Mouse (Mus musculus): Measurements from ENCODE around the gene Zbtb20.
A peak's percentile ranks its signal among the peaks of the same experiment; 100 is the strongest.

The Zbtb20 gene

DNA sequence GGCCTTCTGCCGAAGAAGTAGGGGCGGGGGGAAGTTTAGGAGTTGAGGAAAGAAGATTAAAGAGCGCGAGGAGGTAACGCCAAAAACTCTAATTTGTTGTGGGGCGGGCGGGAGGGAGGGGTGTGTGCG lies at the start of gene Zbtb20:
Gene Zbtb20, plus strand, starts transcription at position 30 of the 129 bp plus-strand sequence.
- no peak for DNase-seq (ENCODE audit: low spot score in 2 of 2)

- DNase-seq (ENCODE audit: low spot score in 2 of 2): no peak
These were observed 39.7 kb upstream of the Zbtb20 start for GRCm38 (mm10) chr16:42835940-42836339.

- no peak for DNase-seq (ENCODE audit: low spot score in 2 of 2)
These were observed 39.1 kb upstream of the Zbtb20 start for GRCm38 (mm10) chr16:42836404-42837120.

DNA sequence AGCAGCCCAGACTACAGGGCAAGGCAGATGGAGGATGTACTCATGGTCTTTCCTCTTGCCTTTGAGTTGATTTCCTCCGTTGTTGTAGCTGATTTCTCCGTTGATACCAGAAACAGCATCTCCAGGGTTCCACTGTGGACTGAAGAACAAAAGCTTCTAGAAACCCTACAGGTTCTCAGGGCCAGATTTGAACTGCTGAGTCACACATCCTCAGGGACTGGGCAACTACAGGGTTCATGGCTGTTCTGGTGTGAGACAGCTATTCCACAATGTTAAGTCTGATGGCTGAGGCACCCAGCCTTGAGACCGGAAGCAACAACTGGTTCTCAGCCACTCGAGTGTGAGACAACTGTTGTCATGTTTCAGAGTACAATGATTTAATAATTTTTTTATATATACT lies 37.5 kb upstream of the Zbtb20 start:
- DNase-seq (ENCODE audit: low spot score in 2 of 2): no peak

- no peak for DNase-seq (ENCODE audit: low spot score in 2 of 2)
These were observed 18.0 kb upstream of the Zbtb20 start for GRCm38 (mm10) chr16:42857564-42858183.

DNA sequence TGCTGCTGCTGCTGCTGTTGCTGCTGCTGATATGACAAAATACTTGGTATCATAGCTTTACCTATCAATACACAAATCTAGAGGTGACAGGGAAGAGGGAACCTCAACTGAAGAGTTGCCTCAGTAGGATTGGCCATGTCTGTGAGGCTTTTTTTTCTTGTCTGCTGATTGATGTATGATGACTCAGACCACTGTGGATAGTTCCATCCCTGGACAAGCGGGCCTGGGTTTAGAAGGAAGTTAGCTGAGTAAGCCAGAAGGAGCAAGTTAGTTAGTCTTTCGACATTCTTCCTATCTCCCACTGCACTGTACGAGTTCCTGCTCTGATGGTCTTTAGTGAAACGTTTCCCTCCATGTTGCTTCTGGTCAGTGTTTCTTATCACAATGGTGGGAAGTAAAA lies 16.4 kb upstream of the Zbtb20 start:
- no peak for DNase-seq (ENCODE audit: low spot score in 2 of 2)

DNA sequence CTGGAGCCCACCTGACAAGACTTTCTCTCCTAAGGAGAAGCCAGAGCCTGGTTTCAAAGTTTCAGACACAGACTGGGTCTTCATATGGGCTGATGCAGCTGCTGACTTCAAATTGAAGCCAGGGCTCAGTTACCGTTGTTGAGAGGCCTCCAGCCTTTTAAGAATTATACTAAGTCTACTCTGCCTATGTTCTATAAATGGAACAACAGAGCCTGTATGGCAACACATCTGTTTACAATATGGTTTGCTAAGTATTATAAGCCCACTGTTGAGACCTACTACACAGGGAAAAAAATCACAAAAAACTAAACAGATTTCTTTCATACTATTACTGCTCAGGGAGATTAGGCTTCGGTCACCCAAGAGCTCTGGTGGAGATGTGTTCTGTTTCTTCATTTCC lies 12.4 kb upstream of the Zbtb20 start:
- DNase-seq (ENCODE audit: low spot score in 2 of 2): no peak

DNA sequence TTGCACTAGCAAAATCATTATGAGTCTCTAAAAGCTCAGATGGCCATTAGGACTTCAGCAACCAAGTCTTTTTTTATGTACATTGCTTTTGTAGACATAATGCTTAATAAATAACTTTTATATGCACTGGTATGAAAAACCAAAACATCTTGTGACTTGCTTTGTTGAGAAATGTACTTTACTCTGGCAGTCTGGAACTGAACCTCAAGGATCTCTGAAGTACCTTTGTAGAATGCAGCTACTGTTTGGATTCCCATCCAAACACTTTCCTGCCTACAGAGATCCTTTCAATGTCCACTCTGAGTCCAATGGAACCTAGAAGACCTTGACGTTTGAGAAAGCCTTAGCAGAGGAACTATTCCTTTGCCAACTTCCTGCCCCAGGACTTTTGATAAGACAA lies 9.6 kb upstream of the Zbtb20 start:
- DNase-seq (ENCODE audit: low spot score in 2 of 2): no peak

DNA sequence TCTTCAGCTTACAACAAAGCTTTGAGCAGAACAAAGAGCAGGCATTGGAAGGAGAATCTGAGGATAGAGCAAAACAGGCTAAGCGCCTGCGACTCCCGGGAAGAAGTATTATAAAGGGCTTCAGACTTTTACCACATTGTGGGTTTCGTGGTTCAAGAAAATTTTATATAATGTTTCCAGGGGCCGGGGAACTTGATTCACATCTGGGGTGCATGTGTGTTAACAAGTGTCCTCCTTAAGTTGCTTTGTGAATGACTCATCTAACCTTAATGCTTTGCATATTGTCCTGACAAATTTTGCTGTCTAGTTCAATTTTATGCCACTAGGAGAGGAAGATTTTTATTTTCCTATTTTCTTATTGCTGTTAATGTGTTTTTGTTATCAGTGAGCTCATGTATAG lies 3.6 kb upstream of the Zbtb20 start:
- DNase-seq (ENCODE audit: low spot score in 2 of 2): no peak

- DNase-seq (ENCODE audit: low spot score in 2 of 2): no peak
These were observed 1.7 kb upstream of the Zbtb20 start for GRCm38 (mm10) chr16:42873942-42874341.

DNA sequence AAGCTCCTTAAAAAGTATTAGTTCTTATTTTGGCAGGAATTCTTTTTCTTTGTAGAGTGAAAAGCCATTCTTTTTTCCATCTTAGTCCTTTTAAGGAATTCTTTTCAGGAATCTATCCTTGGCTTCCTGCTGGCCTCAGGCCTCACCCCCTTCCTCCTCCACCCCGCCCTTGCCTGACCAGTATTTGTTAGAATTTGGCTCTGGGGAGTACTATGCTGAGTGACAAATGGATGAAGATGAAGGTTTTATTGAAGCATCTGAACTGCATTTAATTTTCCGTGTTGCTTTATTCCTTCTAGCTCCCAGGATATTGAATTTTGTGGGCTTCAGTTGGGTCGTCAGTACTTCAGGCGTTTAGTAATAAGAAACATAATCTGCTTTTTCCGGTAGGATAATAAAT lies 1.2 kb upstream of the Zbtb20 start:
- DNase-seq (ENCODE audit: low spot score in 2 of 2): peak in 1 of 2 experiments; percentile 33

GRCm38 (mm10) chr16:42874910-42875851 lies 500 bp upstream of the Zbtb20 start:
- DNase-seq (ENCODE audit: low spot score in 2 of 2): peak; percentile 96 to 97

- peak; percentile 67 to 68 for DNase-seq (ENCODE audit: low spot score in 2 of 2)
These were observed 630 bp downstream of the Zbtb20 start for GRCm38 (mm10) chr16:42876021-42877000.

DNA sequence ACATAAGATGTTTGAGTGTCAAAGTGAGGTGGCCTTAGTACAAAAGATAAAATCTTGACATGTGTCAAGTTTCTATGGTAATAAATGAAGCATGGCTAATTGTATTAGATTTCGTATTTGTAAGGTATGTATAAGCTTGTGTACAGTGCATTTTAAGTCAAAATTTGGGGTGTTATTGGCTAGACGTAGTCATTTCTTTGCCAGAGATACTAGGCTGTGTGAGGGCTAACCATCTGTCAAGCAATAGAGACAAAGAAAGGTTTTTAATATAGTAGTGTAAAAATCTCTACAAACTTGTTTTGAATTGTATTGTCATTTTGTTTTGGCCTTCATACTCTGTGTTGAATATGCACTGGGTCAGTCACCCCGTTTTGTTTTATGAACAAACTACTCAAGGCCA lies 4.4 kb downstream of the Zbtb20 start:
- DNase-seq (ENCODE audit: low spot score in 2 of 2): no peak

DNA sequence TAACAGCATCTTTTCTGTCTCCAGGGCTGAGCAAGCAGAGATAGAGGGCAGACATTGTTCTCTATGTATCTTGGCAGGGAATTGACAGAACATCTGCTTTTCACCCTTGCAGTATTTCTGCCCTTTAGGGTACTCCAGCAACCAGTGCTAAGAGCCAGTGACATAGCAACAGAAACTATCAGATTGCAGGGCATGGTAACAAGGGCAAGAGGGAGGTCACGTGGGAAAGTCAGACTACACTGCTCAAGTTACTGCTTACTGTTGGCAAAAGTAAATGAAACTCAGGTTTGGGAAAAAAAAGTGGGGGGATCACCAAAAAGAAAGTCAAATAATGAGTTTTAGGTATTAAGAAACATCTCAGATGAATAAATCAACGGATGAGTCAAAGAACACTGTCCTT lies 9.9 kb downstream of the Zbtb20 start:
- DNase-seq (ENCODE audit: low spot score in 2 of 2): no peak

DNA sequence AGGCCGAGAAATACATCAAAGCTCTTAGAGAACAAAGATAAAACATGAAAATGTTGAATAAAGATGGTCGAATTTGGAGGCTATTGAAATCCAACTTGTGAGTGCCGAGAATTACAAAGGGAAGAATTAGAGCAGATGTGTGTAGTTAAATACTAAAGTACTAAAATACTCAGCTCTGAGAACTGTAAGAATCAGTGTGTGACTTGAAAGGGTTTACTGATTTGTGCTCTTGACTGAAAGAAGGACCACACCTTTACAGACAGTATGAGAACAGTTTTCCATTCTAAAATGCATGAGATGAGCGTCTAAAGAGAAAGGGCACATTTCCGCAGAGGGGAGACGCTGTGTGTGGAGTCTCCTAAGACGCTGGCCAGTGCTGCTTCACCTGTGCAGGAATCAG lies 10.3 kb downstream of the Zbtb20 start:
- no peak for DNase-seq (ENCODE audit: low spot score in 2 of 2)

DNA sequence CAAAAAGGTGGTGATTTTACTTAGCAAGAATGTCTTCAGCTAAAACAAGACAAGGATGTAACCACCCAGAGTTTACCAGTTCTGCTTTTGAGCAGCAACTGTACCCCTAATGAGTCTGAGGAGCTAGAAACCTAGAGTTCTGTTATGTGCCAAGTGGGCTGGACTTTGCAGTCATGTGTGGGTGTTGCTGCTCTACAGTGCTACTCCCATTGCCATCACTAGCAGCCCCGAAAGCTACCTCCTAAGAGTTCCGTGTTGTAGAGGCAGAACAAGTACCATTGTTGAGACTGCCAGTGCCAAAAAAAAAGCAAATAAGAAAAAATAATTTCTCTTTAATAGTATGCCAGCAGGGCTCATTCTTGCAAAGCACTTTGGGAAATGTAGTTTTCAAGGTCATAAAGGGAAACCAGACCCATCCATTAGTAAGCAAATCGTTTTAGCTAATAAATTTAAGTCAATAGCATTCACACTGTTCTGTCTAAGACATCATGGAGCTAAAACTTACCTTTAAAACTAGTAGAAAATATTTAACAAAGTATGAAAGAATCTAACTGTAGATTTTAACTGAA lies 21.5 kb downstream of the Zbtb20 start:
- DNase-seq (ENCODE audit: low spot score in 2 of 2): peak in 1 of 2 experiments; percentile 18

DNA sequence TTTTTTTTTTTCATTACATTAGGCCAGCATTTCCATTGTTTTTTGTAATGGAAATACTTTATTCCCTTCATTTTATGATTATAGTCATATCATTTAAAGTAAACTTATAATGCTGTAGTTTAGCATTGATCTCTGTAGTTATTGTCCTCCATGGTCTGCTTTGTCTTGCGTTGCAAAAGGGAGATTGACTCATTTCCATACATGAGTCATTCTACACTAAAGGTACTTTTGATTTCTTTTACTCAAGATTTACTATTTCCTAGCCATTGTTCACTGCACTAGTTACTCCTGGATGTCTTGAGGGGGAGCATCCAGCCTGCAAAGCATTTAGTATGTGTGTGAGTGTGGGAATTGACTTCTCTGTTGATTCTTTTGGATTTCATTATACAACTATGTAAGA lies 24.6 kb downstream of the Zbtb20 start:
- DNase-seq (ENCODE audit: low spot score in 2 of 2): no peak

GRCm38 (mm10) chr16:42907283-42907701 lies 31.6 kb downstream of the Zbtb20 start:
- DNase-seq (ENCODE audit: low spot score in 2 of 2): no peak

- no peak for DNase-seq (ENCODE audit: low spot score in 2 of 2)
These were observed 32.7 kb downstream of the Zbtb20 start for GRCm38 (mm10) chr16:42908381-42908780.

DNA sequence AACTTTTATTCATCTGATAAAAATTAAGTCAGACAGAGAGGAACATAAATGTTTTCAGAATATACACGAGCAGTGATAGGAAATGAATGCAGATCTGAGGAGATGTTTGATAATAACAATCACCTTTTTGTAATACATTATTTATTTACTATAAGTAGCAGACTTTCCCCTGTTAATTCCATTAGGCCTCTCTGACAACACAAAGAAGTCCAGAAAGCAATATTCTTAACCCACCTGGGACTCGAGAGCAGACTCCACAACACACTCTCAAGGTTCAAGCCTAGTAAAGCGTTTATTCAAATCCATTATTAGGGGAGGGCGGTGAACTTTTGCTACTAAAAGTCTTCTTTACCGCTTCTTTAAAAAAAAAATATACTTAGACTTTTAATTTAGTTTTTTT lies 33.2 kb downstream of the Zbtb20 start:
- no peak for DNase-seq (ENCODE audit: low spot score in 2 of 2)

All from spleen, postnatal 10 days (tissue).